Mouse (Mus musculus): ENCODE data around the gene Cbx2.
A peak's percentile ranks its signal among the peaks of the same experiment; 100 is the strongest.

- TF ChIP-seq CTCF (IDR thresholded peaks at IDR 0.05; ENCODE audit: low read depth) (peak; percentile 48), EP300 (IDR thresholded peaks at IDR 0.05; ENCODE audit: low read depth) (no peak)
Observed at GRCm38 (mm10) chr11:119058041-119058995, 35.6 kb downstream of the Cbx2 start.
